Mouse (Mus musculus) neural tube, embryonic 14.5 days (tissue): ENCODE measurements around the gene Myo1e. TPM values are rescaled to one million over a fixed set of nuclear protein-coding genes. Genes with fewer than 3 reads are reported as not detected.

Experiments
- ATAC-seq: fragments of 200-750 bp; cut with Nextera tagmentation; 2 replicates; pipeline ENCODE4 v1.8.0; 2017; ENCODE audit warnings: low read depth, mild to moderate bottlenecking, moderate TSS enrichment, moderate library complexity
- H3K27ac ChIP-seq: fragments of 300-500 bp; sonication (generic); 2 replicates; pipeline ENCODE4 v1.5.1; 2014; ENCODE audit warnings: low read depth, mild to moderate bottlenecking, control low read depth, low read length, moderate library complexity, mixed read lengths
- H3K27me3 ChIP-seq: fragments of 300-500 bp; sonication (generic); 2 replicates; pipeline ENCODE4 v1.6.1; 2014; ENCODE audit warnings: low read length; ENCODE audit not compliant: control insufficient read depth, insufficient read depth
- H3K36me3 ChIP-seq: fragments of 300-500 bp; sonication (generic); 2 replicates; pipeline ENCODE4 v1.6.1; 2014; ENCODE audit warnings: low read length, mixed read lengths; ENCODE audit not compliant: control insufficient read depth, insufficient read depth
- H3K4me1 ChIP-seq: fragments of 300-500 bp; sonication (generic); 2 replicates; pipeline ENCODE4 v1.6.1; 2014; ENCODE audit warnings: low read length; ENCODE audit not compliant: control insufficient read depth, insufficient read depth
- H3K4me2 ChIP-seq: fragments of 300-500 bp; sonication (generic); 2 replicates; pipeline ENCODE4 v1.6.1; 2014; ENCODE audit warnings: mild to moderate bottlenecking, low read depth, low read length, control low read depth
- H3K4me3 ChIP-seq: fragments of 300-500 bp; sonication (generic); 2 replicates; pipeline ENCODE4 v1.5.1; 2014; ENCODE audit warnings: low read depth, low read length, control low read depth, mixed read lengths
- H3K9ac ChIP-seq: fragments of 300-500 bp; sonication (generic); replicated peaks from 2 replicates; pipeline ENCODE4 v1.6.1; 2014; ENCODE audit warnings: low read depth, mild to moderate bottlenecking, control low read depth, low read length, mixed read lengths
- H3K9me3 ChIP-seq: fragments of 300-500 bp; sonication (generic); 2 replicates; pipeline ENCODE4 v1.6.1; 2016; ENCODE audit warnings: low read length; ENCODE audit not compliant: control insufficient read depth
- WGBS: fragments of 180-500 bp; shearing (Covaris S2); extraction: QIAGEN DNeasy Blood & Tissue Kit; methylation state at CpG from one replicate; pipeline ENCODE4 v1.1.7; 2014; 5-methylcytosine and 5-hydroxymethylcytosine counted together
- polyA plus RNA-seq: library from polyadenylated mRNA; unstranded; fragments of >200 nt; fragmentation: Nextera tagmentation; extraction: Ambion mirVana; gene quantifications from 2 replicates; pipeline ENCODE4 v1.2.1, GENCODE M21; 2014

The Myo1e gene
- polyA plus RNA-seq, 1 experiment from 2014 or later: 3.6 TPM

DNA sequence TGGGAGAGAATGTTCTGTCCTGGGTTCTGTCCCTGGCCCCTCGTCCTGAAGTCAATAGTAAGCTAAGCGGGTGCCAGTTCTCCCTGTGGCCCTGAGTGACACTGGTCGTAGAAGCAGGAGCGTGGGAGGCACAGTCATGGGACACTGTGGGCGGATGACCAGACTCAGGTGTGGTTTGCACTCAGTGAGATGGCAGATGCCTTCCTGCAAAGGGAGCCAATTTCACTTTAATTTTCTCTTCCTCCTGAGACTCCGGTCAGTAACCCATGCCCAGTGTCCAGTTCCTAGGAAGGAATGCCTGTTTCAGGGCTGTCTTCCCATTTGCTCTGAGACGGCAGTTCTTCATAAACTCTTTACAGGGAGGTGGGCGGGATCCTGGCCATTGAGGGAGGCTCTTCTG, 36.1 kb downstream of the Myo1e start:
- H3K9ac ChIP-seq: no peak overlapping the region
- H3K27me3 ChIP-seq: no peaks in the 10 kb centered on the region
- ATAC-seq: no peak
- no peak overlapping the region for H3K4me2 ChIP-seq
- H3K36me3 ChIP-seq: no peaks in the 10 kb centered on the region
- H3K4me1 ChIP-seq: no peaks in the 10 kb centered on the region
- 78% methylated on average over 8 of the region's 8 CpGs for WGBS
- no peak overlapping the region for H3K27ac ChIP-seq
- H3K4me3 ChIP-seq: no peak overlapping the region
- H3K9me3 ChIP-seq: no peaks in the 10 kb centered on the region

DNA sequence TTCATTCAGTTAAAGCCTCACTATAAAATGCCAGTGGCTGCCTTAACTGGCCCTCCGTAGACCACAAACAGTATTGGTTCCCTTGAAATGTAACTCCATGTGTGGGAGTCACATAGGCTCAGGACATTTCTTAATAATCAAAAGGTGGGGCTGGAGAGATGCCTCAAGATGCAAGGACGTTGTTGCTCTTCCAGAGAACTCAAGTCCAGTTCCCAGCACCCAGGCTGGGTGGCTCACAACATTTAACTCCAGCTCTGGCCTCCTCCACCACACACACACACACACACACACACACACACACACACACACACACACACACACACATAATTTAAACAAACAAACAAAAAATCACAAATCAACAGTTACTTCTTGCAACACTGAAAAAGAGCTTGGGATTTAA, 36.6 kb downstream of the Myo1e start:
- Histone ChIP-seq H3K9me3 (no peaks in the 10 kb centered on the region), H3K4me2 (no peak overlapping the region), H3K27me3 (no peaks in the 10 kb centered on the region), H3K4me1 (no peaks in the 10 kb centered on the region), H3K27ac (no peak overlapping the region), H3K4me3 (no peak overlapping the region), H3K36me3 (no peaks in the 10 kb centered on the region), H3K9ac (no peak overlapping the region)
- no peak for ATAC-seq
- WGBS: 82% methylated on average over 2 of the region's 2 CpGs

DNA sequence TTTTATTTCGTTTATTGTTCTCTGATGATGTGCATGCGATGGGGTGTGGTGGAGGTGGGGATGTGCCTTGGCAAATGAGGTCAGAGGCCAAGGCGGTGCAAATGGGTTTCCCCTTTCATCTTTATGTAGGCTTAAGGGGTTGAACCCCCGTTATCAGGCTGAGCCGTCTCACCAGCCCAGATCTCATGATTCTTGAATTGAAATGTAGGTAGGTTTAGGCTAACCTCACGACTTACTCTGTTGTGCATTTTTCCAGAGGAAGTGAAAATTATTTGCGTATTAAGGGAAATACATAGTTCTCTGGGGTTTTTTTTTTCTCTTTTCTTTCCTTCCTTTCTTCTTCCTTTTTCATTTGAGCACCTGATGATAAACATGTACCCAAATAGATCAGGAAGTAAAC, 37.0 kb downstream of the Myo1e start:
- no peaks in the 10 kb centered on the region for H3K27me3 ChIP-seq
- no peaks in the 10 kb centered on the region for H3K36me3 ChIP-seq
- ATAC-seq: no peak
- no peaks in the 10 kb centered on the region for H3K4me1 ChIP-seq
- WGBS: 81% methylated on average over 7 of the region's 7 CpGs
- H3K9me3 ChIP-seq: no peaks in the 10 kb centered on the region
- no peak overlapping the region for H3K9ac ChIP-seq
- no peak overlapping the region for H3K27ac ChIP-seq
- H3K4me2 ChIP-seq: no peak overlapping the region
- H3K4me3 ChIP-seq: no peak overlapping the region

DNA sequence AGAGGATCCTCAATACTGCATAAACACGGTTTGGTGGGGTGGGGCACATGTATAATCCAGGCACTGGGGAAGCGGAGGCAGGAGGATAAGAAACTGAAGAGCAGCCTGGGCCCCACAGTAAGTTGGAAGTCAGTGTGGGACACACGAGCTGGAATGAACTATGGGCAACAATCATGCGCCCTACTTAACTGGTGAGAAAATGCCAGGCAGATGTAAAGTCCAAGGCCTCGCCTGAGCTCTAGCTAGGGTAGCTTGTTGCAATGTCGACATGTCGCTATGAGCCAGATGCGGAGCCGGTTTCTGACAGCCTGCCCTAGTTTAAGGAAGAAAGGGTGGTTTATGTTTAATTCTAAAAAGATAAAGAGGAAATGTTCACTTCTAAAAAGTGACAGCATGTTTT, 37.9 kb downstream of the Myo1e start:
- no peak for ATAC-seq
- WGBS: 96% methylated on average over 9 of the region's 9 CpGs
- Histone ChIP-seq H3K27ac (no peak overlapping the region), H3K9ac (no peak overlapping the region), H3K9me3 (no peaks in the 10 kb centered on the region), H3K36me3 (no peaks in the 10 kb centered on the region), H3K4me2 (no peak overlapping the region), H3K4me3 (no peak overlapping the region), H3K27me3 (no peaks in the 10 kb centered on the region), H3K4me1 (no peaks in the 10 kb centered on the region)

DNA sequence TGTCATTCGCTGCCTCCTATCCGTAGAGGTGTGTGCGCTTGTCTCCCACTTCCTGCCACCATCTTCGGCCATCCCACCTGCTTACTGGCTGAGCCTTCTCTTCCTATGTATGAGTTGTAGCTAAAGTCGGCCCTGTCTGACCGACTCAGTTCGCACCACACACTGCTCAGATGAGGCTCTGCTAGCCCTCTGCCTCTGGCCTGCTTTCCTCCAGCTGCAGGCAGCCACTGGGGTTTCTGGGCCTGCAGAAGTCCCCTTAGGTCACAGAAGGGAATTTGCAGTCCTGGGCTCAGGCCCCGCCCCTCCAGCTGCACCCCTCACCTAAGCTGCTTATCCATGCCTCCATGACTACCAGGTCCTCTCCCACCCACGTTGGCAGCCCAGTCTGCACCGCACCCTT, 39.3 kb downstream of the Myo1e start:
- H3K9me3 ChIP-seq: no peaks in the 10 kb centered on the region
- no peak for ATAC-seq
- no peaks in the 10 kb centered on the region for H3K27me3 ChIP-seq
- no peaks in the 10 kb centered on the region for H3K4me1 ChIP-seq
- 75% methylated on average over 10 of the region's 10 CpGs for WGBS
- H3K4me3 ChIP-seq: no peak overlapping the region
- no peak overlapping the region for H3K4me2 ChIP-seq
- H3K27ac ChIP-seq: no peak overlapping the region
- no peak overlapping the region for H3K9ac ChIP-seq
- H3K36me3 ChIP-seq: no peaks in the 10 kb centered on the region

DNA sequence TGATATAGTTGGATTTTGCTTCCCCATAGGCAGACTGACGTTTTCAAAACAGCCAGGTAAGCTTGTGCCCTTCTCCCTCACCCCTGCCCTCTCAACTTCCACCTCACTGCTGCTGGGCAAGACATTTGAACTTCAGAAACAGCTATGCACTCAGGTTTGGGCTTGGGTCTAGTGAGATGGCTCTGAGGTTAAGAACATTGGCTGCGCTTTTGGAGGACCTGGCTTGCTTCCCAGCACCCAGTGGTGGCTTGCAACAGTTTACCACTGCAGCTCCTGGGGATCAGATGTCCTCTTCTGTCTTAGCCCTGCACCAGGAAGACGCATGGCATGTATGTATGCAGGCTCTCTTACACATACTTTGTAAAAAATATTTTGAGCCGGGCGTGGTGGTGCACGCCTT, 40.9 kb downstream of the Myo1e start:
- Histone ChIP-seq H3K9me3 (no peaks in the 10 kb centered on the region), H3K9ac (no peak overlapping the region), H3K4me1 (no peaks in the 10 kb centered on the region), H3K27ac (no peak overlapping the region), H3K4me3 (no peak overlapping the region), H3K27me3 (no peaks in the 10 kb centered on the region), H3K4me2 (no peak overlapping the region), H3K36me3 (no peaks in the 10 kb centered on the region)
- no peak for ATAC-seq
- 90% methylated on average over 6 of the region's 6 CpGs for WGBS

DNA sequence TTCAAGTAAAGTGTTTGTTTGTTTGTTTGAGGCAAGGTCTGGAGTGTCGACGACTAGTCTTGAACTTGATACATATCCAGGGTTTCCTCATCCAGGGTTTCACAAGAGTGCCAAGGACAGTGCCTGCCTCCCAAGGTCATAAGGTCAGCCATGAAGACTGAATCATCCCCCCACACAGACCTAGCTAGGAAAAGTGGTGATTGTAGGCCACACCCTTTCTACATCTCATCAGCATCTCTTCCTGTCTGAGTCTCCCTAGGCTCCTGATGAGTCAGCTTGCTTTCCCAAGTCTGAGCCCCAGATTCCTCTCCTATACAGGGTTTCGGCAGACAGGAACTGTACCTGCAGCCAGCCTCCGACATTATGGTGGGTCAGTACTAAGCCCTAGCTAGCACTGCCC, 41.7 kb downstream of the Myo1e start:
- no peaks in the 10 kb centered on the region for H3K36me3 ChIP-seq
- 90% methylated on average over 4 of the region's 4 CpGs for WGBS
- no peak overlapping the region for H3K4me2 ChIP-seq
- H3K4me1 ChIP-seq: no peaks in the 10 kb centered on the region
- H3K27me3 ChIP-seq: no peaks in the 10 kb centered on the region
- H3K9me3 ChIP-seq: no peaks in the 10 kb centered on the region
- H3K4me3 ChIP-seq: no peak overlapping the region
- H3K27ac ChIP-seq: no peak overlapping the region
- no peak overlapping the region for H3K9ac ChIP-seq
- ATAC-seq: no peak

DNA sequence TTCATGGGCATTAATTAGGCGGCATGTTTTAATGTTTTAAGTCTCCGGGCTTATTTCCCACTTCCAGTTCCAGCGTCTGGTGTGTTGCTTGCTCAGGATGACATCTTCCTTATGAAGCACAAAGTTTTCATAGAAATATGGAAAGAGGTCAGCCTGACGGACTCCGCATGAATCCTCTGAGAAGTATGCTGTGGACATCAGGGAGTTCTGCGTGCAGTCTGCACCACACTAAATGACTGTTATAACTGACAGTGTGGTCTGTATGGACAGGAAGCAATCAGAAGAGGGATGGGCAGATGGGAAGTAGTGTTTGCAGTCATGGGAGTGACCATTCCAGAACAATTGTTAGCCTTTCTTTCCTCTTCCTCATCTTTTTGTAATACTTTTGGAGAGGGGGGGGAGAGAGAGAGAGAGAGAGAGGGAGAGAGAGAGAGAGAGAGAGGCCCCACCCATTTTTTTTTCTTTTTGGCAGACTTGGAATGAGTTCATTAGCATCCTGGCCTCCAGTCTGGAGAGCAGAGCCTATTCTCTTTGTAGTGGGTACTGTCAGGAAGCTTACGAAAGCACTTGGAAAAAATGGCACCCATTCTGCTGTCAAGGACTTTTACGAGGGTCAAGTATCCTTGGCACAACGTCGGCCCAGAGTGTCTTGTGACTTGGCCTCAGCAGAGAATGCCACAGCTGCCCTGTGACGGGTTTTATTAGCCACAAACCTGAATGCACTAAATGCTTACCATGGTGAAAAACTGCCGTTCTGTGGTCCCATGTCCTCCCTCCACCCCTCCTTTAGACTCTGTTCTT, 42.9 kb downstream of the Myo1e start:
- H3K27me3 ChIP-seq: no peaks in the 10 kb centered on the region
- H3K36me3 ChIP-seq: no peaks in the 10 kb centered on the region
- no peak overlapping the region for H3K9ac ChIP-seq
- no peaks in the 10 kb centered on the region for H3K9me3 ChIP-seq
- ATAC-seq: peak; percentile 79
- H3K4me2 ChIP-seq: no peak overlapping the region
- no peak overlapping the region for H3K27ac ChIP-seq
- no peak overlapping the region for H3K4me3 ChIP-seq
- no peaks in the 10 kb centered on the region for H3K4me1 ChIP-seq
- 37% methylated on average over 12 of the region's 12 CpGs for WGBS

DNA sequence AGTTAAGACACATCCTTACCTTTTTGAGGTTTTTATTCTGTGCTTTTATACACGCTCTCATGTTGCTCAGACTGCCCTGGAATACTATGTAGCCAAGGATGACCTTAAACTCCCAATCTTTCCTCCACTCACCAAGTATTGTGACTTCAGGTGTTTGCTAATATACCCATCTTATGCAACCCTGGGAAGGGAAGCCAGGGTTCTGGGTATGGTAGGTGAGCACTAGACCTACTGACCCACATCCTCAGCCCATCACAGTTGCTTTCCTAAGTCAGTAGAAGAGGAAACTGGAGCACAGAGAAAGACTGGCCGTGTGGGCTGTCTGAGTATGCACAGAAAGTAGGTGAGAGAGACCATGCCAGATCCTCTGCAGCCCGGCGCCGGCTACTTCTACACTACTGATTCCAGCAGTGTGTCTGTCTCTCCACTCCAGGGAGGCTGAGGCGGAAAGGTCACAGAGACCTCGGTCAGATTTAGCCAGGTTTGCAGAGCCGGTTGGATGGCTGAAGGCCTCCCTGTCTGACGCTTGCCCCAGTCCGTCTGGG, 44.4 kb downstream of the Myo1e start:
- no peak overlapping the region for H3K4me2 ChIP-seq
- ATAC-seq: no peak
- H3K36me3 ChIP-seq: no peaks in the 10 kb centered on the region
- no peak overlapping the region for H3K27ac ChIP-seq
- no peaks in the 10 kb centered on the region for H3K4me1 ChIP-seq
- no peak overlapping the region for H3K4me3 ChIP-seq
- H3K27me3 ChIP-seq: no peaks in the 10 kb centered on the region
- H3K9ac ChIP-seq: no peak overlapping the region
- H3K9me3 ChIP-seq: no peaks in the 10 kb centered on the region
- WGBS: 94% methylated on average over 10 of the region's 10 CpGs
